16 mouse cellular contexts compared by ENCODE assay signal in genomic region chr4:41043961-41044360, GRCm38 (mm10). TPM values are rescaled to one million over a fixed set of nuclear protein-coding genes. Genes with fewer than 3 reads are reported as not detected.
DNase-seq lines count a peak whose midpoint lies in the region; ATAC-seq and TF ChIP-seq lines count a peak whose summit lies in the region.
"Had no signal": no experiment of that assay in that cellular context is flagged by ENCODE, and none has a peak within 500 bp of the region (broad histone marks: within the 10 kb centered on the region; RNA-seq: fewer than 3 reads in every experiment).

No protein-coding gene starts in this region.

- H3K9me3 ChIP-seq in kidney, embryonic 15.5 days (replicated peaks) = no peaks in the 10 kb centered on the region
- H3K9me3 ChIP-seq in CH12.LX (replicated peaks; ENCODE audit: low read length) = no peaks in the 10 kb centered on the region
- H3K9me3 ChIP-seq in ES-Bruce4 (replicated peaks; ENCODE audit: control insufficient read depth, insufficient read depth, low read length, poor library complexity, severe bottlenecking) = no peaks in the 10 kb centered on the region
- no peaks in the 10 kb centered on the region for H3K9me3 ChIP-seq in kidney, postnatal 0 days (replicated peaks; ENCODE audit: low read length)
- H3K9me3 ChIP-seq: liver, embryonic 13.5 days; megakaryocyte, embryonic 14.5 days; neural tube, embryonic 15.5 days had no signal

- DNase-seq in kidney, adult 18-20 months = peak; percentile 46
- no peak for DNase-seq in CH12.LX (ENCODE audit: extremely low read depth)
- no peak for DNase-seq in kidney, postnatal 0 days (ENCODE audit: low spot score)
- no peak for DNase-seq in MN1 (ENCODE audit: low spot score)
- no peak for DNase-seq in gastrocnemius, postnatal 14 days
- DNase-seq: adrenal gland, adult 8-10 months; cerebellum, postnatal 10 days; liver, embryonic 13.5 days had no signal

- TF ChIP-seq EP300 in CH12.LX (IDR thresholded peaks at IDR 0.05; ENCODE audit: low read length) (no peak), ES-Bruce4 (IDR thresholded peaks at IDR 0.05; ENCODE audit: insufficient read depth, low read depth, low read length) (no peak)

- H3K4me2 ChIP-seq in kidney, embryonic 15.5 days = no peak overlapping the region
- no peak overlapping the region for H3K4me2 ChIP-seq in CH12.LX (ENCODE audit: insufficient read depth, low read depth, poor library complexity, severe bottlenecking)
- H3K4me2 ChIP-seq in kidney, postnatal 0 days (ENCODE audit: low read length) = no peak overlapping the region
- H3K4me2 ChIP-seq: liver, embryonic 13.5 days; neural tube, embryonic 15.5 days had no signal

- H3K27ac ChIP-seq in kidney, embryonic 15.5 days = no peak overlapping the region
- H3K27ac ChIP-seq in CH12.LX (ENCODE audit: insufficient read depth, low read depth) (no peak overlapping the region), ES-Bruce4 (ENCODE audit: insufficient read depth, low read length) (no peak overlapping the region)
- no peak overlapping the region for H3K27ac ChIP-seq in kidney, postnatal 0 days
- H3K27ac ChIP-seq: liver, embryonic 13.5 days; neural tube, embryonic 15.5 days had no signal

- H3K4me3 ChIP-seq in kidney, embryonic 15.5 days (replicated peaks) = no peak overlapping the region
- H3K4me3 ChIP-seq in CH12.LX (replicated peaks in 1 of 3; ENCODE audit: low read depth in 2 of 3, low read length in 2 of 3, poor library complexity in 1 of 3) = no peak overlapping the region
- H3K4me3 ChIP-seq in ES-Bruce4 (ENCODE audit: low read depth, low read length) = no peak overlapping the region
- no peak overlapping the region for H3K4me3 ChIP-seq in kidney, postnatal 0 days (replicated peaks; ENCODE audit: low read depth, low read length)
- H3K4me3 ChIP-seq: liver, embryonic 13.5 days; megakaryocyte, embryonic 14.5 days; neural tube, embryonic 15.5 days had no signal

- H3K9ac ChIP-seq in kidney, embryonic 15.5 days = no peak overlapping the region
- H3K9ac ChIP-seq in CH12.LX (ENCODE audit: insufficient read depth, low read depth) (no peak overlapping the region), ES-Bruce4 (ENCODE audit: low read depth, poor library complexity, severe bottlenecking) (no peak overlapping the region)
- no peak overlapping the region for H3K9ac ChIP-seq in kidney, postnatal 0 days (ENCODE audit: low read depth, low read length)
- H3K9ac ChIP-seq: liver, embryonic 13.5 days; neural tube, embryonic 15.5 days had no signal

- TF ChIP-seq RAD21 in CH12.LX (IDR thresholded peaks at IDR 0.05; ENCODE audit: low read depth, low read length) = peak; percentile 12

- intact Hi-C loops in gastrocnemius, postnatal 14 days (cut with DNase I; ENCODE audit: low total_unique reads) = no loop called here

- WGBS in kidney, embryonic 15.5 days = 77% methylated on average over 5 of the region's 5 CpGs
- WGBS in kidney, postnatal 0 days = 78% methylated on average over 5 of the region's 5 CpGs

- ATAC-seq in kidney, embryonic 15.5 days (replicated peaks; ENCODE audit: low FRiP score) = no peak
- ATAC-seq in kidney, postnatal 0 days (replicated peaks; ENCODE audit: low FRiP score, low read depth) = no peak

- peaks cover 17% of the 10 kb centered on the region for H3K4me1 ChIP-seq in kidney, embryonic 15.5 days
- no peaks in the 10 kb centered on the region for H3K4me1 ChIP-seq in CH12.LX (ENCODE audit: control insufficient read depth in 1 of 2, insufficient read depth in 2 of 2)
- no peaks in the 10 kb centered on the region for H3K4me1 ChIP-seq in ES-Bruce4 (ENCODE audit: control insufficient read depth, insufficient read depth, low read length)
- H3K4me1 ChIP-seq in kidney, postnatal 0 days (replicated peaks; ENCODE audit: insufficient read depth, low read length) = no peaks in the 10 kb centered on the region
- H3K4me1 ChIP-seq: megakaryocyte, embryonic 14.5 days; neural tube, embryonic 15.5 days had no signal

- no peaks in the 10 kb centered on the region for H3K79me2 ChIP-seq in CH12.LX (replicated peaks; ENCODE audit: control insufficient read depth, extremely low read depth, insufficient read depth, poor library complexity, severe bottlenecking)

- TF ChIP-seq POLR2A in CH12.LX (IDR thresholded peaks at IDR 0.05; ENCODE audit: low read depth, low read length) (no peak), ES-Bruce4 (IDR thresholded peaks at IDR 0.05; ENCODE audit: insufficient read depth, low read length) (no peak)

- H3K27me3 ChIP-seq in kidney, embryonic 15.5 days = no peaks in the 10 kb centered on the region
- H3K27me3 ChIP-seq in CH12.LX (replicated peaks) = peaks cover 51% of the 10 kb centered on the region
- no peaks in the 10 kb centered on the region for H3K27me3 ChIP-seq in ES-Bruce4 (ENCODE audit: control insufficient read depth, insufficient read depth, low read length, poor library complexity, severe bottlenecking)
- H3K27me3 ChIP-seq in kidney, postnatal 0 days (ENCODE audit: insufficient read depth, low read length) = no peaks in the 10 kb centered on the region
- H3K27me3 ChIP-seq: neural tube, embryonic 15.5 days had no signal

- TF ChIP-seq CTCF in CH12.LX (conservative IDR thresholded peaks at IDR 0.05 in 1 of 2, IDR thresholded peaks at IDR 0.05 in 1 of 2; ENCODE audit: low read depth in 2 of 2, low read length in 2 of 2) (peak in 1 of 2 experiments; percentile 40; a peak in 2 of 4 replicates), ES-Bruce4 (IDR thresholded peaks at IDR 0.05; ENCODE audit: low read depth, low read length) (peak; percentile 38)
- peak; percentile 28; the same call in 1 of the 2 replicates for TF ChIP-seq CTCF in kidney, postnatal 0 days (IDR thresholded peaks at IDR 0.05; ENCODE audit: low read depth)

- dilution Hi-C loops in CH12.LX (cut with MboI; ENCODE audit: extremely low pct_ligation_motif_present, extremely low pct_unique_long_range_greater_than_20kb, low sequenced_read_pairs) = no loop called here

- in situ Hi-C loops in CH12.LX (cut with MboI; ENCODE audit: low pct_ligation_motif_present, low pct_unique_long_range_greater_than_20kb, low sequenced_read_pairs) = no loop called here

- H3K36me3 ChIP-seq in kidney, embryonic 15.5 days = no peaks in the 10 kb centered on the region
- no peaks in the 10 kb centered on the region for H3K36me3 ChIP-seq in CH12.LX (replicated peaks in 1 of 2; ENCODE audit: control insufficient read depth in 1 of 2, insufficient read depth in 1 of 2, low read length in 1 of 2)
- no peaks in the 10 kb centered on the region for H3K36me3 ChIP-seq in ES-Bruce4 (ENCODE audit: control insufficient read depth, insufficient read depth, low read length, poor library complexity, severe bottlenecking)
- no peaks in the 10 kb centered on the region for H3K36me3 ChIP-seq in kidney, postnatal 0 days (ENCODE audit: insufficient read depth, low read length)
- H3K36me3 ChIP-seq: liver, embryonic 13.5 days; neural tube, embryonic 15.5 days had no signal

TF ChIP-seq in CH12.LX, 34 proteins besides CTCF, POLR2A, EP300 and RAD21:
- TF ChIP-seq TCF12 (IDR thresholded peaks at IDR 0.05; ENCODE audit: low read depth, low read length) (no peak), MAFK (IDR thresholded peaks at IDR 0.05; ENCODE audit: insufficient replicate concordance, low read length) (no peak), JUND (conservative IDR thresholded peaks at IDR 0.05; ENCODE audit: low read depth, low read length) (no peak), MAZ (IDR thresholded peaks at IDR 0.05; ENCODE audit: low read depth, low read length) (no peak), E2F4 (IDR thresholded peaks at IDR 0.05; ENCODE audit: insufficient replicate concordance, low read depth, low read length) (no peak), ZKSCAN1 (IDR thresholded peaks at IDR 0.05; ENCODE audit: borderline replicate concordance, low read depth, low read length) (no peak), BHLHE40 (IDR thresholded peaks at IDR 0.05; ENCODE audit: low read depth, low read length) (no peak), POLR2AphosphoS2 (IDR thresholded peaks at IDR 0.05; ENCODE audit: low read depth, low read length) (no peak), MAX (IDR thresholded peaks at IDR 0.05; ENCODE audit: low read length) (no peak), NRF1 (IDR thresholded peaks at IDR 0.05; ENCODE audit: low read depth, low read length) (no peak), HCFC1 (IDR thresholded peaks at IDR 0.05; ENCODE audit: low read depth, low read length) (no peak), ZC3H11A (IDR thresholded peaks at IDR 0.05; ENCODE audit: low read depth, low read length) (no peak)

RNA-seq across cellular contexts. Expression of gene Aqp7, which starts 4.0 kb away (rescaled TPM):
- 0.88 and 1.1 TPM in 2 replicates for polyA plus RNA-seq in kidney, embryonic 15.5 days (2015; fragmentation: Nextera tagmentation; extraction: Ambion mirVana)
- total RNA-seq in CH12.LX (2012; rRNA removed) = not detected in 2 replicates
- not detected in 2 replicates for total RNA-seq in CH12.LX (2014; rRNA removed)
- polyA plus RNA-seq in CH12.LX (2012; ENCODE audit: insufficient read length, low read depth) = 0.10 TPM in 1 of 2 replicates, not detected in the other
- polyA plus RNA-seq in ES-Bruce4 (2011; ENCODE audit: insufficient read depth, insufficient read length, low read depth, missing spikeins) = not detected in 2 replicates
- 3.0 and 4.4 TPM in 2 replicates for polyA plus RNA-seq in kidney, postnatal 0 days (2015; fragmentation: Nextera tagmentation; extraction: Ambion mirVana)
- 10 to 100 TPM; 11.4 to 14.5 TPM for total RNA-seq in gastrocnemius, postnatal 14 days (2021)
- total RNA-seq: layer of hippocampus, postnatal 14 days; left cerebral cortex, postnatal 36 days; monocyte, adult 5-6 weeks had no signal
- polyA plus RNA-seq: neural tube, embryonic 15.5 days had no signal

RNA-seq across cellular contexts. Expression of gene Aqp3, which starts 54.0 kb away (rescaled TPM):
- polyA plus RNA-seq in kidney, embryonic 15.5 days (2015; fragmentation: Nextera tagmentation; extraction: Ambion mirVana) = 29.0 and 33.1 TPM in 2 replicates
- not detected in 2 replicates for total RNA-seq in CH12.LX (2012; rRNA removed)
- total RNA-seq in CH12.LX (2014; rRNA removed) = not detected in 2 replicates
- not detected in 2 replicates for polyA plus RNA-seq in CH12.LX (2012; ENCODE audit: insufficient read length, low read depth)
- polyA plus RNA-seq in ES-Bruce4 (2011; ENCODE audit: insufficient read depth, insufficient read length, low read depth, missing spikeins) = 15.7 and 16.7 TPM in 2 replicates
- polyA plus RNA-seq in kidney, postnatal 0 days (2015; fragmentation: Nextera tagmentation; extraction: Ambion mirVana) = 87.4 and 102 TPM in 2 replicates
- total RNA-seq in gastrocnemius, postnatal 14 days (2021) = not detected
- total RNA-seq: heart, postnatal 36 days; left cerebral cortex, postnatal 36 days had no signal
- polyA plus RNA-seq: neural tube, embryonic 15.5 days had no signal

Comparison
In these comparisons a context has a peak if more than half of its experiments do, and no peak if none do; other contexts are left out.
1. RNA of gene Aqp3, which starts 54.0 kb away (polyA plus RNA-seq): 87.4 to 102 TPM in kidney, postnatal 0 days, 29.0 to 33.1 TPM in kidney, embryonic 15.5 days and 15.7 to 16.7 TPM in ES-Bruce4; not detected in CH12.LX; every median in the first group is over 10 times any median in the second.